Mouse (Mus musculus): ENCODE measurements at regions not wholly inside any gene's neighbourhood (a gene's known extent, or its start where the extent isn't known, plus 50 kb on each side); places are given as distances from the start of the nearest gene placed in this dataset.

DNA sequence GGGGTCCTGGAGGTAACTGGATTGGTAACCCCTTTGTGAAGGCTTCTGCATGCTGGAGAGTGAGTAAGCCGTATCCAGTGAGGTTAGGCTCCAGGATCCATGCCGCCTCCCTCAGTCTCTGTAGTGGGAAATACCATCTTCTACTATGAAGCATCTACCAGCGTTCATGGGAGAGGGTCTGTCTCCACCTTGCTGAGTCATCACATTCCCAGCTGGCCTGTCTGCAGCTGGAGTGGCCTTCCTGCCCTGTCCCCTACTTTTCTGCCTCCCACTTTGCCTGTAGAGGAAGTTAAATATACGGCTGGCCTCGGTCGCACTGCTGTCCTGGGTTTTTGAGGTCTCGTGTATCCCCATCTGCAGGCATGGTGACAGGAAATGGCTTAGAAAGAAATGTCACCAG, 78.0 kb upstream of the Sec14l1 start:
- ATAC-seq (ENCODE audit: low FRiP score, low read depth): no peak
- Histone ChIP-seq H3K4me3 (no peak overlapping the region), H3K36me3 (no peaks in the 10 kb centered on the region), H3K27me3 (peaks cover 13% of the 10 kb centered on the region; the same call in 1 of the 2 replicates), H3K4me2 (replicated peaks) (no peak overlapping the region), H3K9me3 (no peaks in the 10 kb centered on the region), H3K27ac (no peak overlapping the region), H3K9ac (no peak overlapping the region), H3K4me1 (peaks cover 16% of the 10 kb centered on the region)
- WGBS: 44% methylated on average over 7 of the region's 7 CpGs

DNA sequence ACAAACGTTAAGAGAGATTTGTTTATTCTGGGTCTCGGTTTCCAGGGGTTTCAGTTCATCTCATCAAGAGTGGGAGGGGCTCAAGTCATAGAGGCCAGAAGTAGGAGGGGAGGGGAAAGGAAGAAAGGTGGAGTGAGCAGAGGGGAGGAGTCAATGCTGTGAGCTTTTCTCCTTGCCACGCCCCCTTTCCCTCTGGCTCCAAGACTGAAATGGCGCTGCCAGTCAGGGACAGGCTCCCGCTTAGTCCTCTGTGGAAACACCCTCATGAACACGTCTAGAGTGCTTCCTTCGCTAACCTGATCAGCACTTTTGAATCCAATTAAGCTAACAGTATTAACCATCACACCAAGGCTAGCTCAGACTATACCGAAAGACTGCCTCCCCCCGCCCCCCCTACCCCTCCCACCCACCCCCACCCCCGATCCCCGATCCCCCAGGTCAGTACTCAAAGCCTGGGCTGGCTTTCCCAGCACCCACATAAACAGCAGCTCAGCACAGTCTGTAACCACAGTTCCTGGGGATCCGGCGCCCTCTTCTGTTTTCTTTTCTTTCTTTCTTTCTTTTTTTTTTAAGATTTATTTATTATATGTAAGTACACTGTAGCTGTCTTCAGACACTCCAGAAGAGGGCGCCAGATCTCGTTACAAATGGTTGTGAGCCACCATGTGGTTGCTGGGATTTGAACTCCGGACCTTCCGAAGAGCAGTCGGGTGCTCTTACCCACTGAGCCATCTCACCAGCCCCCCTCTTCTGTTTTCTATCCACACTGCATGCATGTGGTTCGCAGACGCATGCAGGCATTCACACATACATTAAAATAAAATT, 76.5 kb upstream of the Sec14l1 start:
- Histone ChIP-seq H3K4me2 (replicated peaks) (peak overlapping the region; percentile 14; the same call in 1 of the 2 replicates), H3K9ac (no peak overlapping the region), H3K4me3 (no peak overlapping the region), H3K27ac (no peak overlapping the region), H3K4me1 (peaks cover 20% of the 10 kb centered on the region), H3K9me3 (no peaks in the 10 kb centered on the region), H3K27me3 (peaks cover 13% of the 10 kb centered on the region; the same call in 1 of the 2 replicates), H3K36me3 (no peaks in the 10 kb centered on the region)
- WGBS: 50% methylated on average over 20 of the region's 20 CpGs
- ATAC-seq (ENCODE audit: low FRiP score, low read depth): no peak

DNA sequence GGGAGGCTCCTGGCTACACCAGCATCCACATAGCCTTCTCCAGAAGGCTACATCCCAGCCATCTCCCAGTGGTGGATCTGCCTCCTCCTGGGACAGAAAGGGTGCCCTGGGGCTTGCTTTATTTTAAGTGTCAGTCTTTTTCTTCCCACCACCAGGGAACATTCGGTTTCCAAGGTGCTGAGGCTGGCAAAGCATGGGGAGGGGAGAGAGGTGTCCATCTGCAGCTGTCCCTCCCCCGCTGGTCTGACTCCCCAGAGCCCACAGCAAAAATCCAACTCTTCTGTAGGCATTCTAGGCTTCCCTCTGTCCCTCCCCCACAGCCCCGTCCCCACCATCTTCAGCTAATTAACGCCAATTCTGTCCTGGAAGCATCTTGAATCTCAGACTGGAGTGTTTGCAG, 74.1 kb upstream of the Sec14l1 start:
- H3K4me1 ChIP-seq: peaks cover 16% of the 10 kb centered on the region
- H3K36me3 ChIP-seq: no peaks in the 10 kb centered on the region
- WGBS: 5% methylated on average over 4 of the region's 4 CpGs
- no peak overlapping the region for H3K27ac ChIP-seq
- no peak for ATAC-seq (ENCODE audit: low FRiP score, low read depth)
- H3K27me3 ChIP-seq: peaks cover 13% of the 10 kb centered on the region; the same call in 1 of the 2 replicates
- no peaks in the 10 kb centered on the region for H3K9me3 ChIP-seq
- H3K9ac ChIP-seq: no peak overlapping the region
- no peak overlapping the region for H3K4me2 ChIP-seq (replicated peaks)
- H3K4me3 ChIP-seq: no peak overlapping the region

DNA sequence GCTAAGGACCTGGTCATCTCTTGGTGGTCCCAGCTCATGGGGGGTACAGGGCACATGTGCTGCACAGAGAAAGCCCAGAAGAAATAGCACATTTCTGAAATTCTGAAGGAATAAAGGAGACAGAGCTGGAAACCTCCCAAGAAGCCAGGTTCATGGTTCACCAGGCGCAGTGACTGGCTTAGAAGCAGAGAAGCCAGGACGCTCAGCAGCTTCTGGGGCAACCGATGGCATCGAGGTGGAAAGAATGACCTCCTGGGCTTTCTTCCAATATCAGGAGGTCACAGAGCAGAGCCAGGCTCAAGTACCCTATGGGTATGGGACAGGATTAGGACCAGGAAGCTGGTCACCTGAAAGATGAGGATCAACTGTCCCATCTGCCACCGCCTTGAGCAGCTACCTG, 72.6 kb upstream of the Sec14l1 start:
- Histone ChIP-seq H3K36me3 (no peaks in the 10 kb centered on the region), H3K9ac (no peak overlapping the region), H3K27ac (no peak overlapping the region), H3K9me3 (no peaks in the 10 kb centered on the region), H3K4me2 (replicated peaks) (no peak overlapping the region), H3K4me3 (no peak overlapping the region), H3K4me1 (peaks cover 5% of the 10 kb centered on the region), H3K27me3 (peaks cover 13% of the 10 kb centered on the region; the same call in 1 of the 2 replicates)
- 79% methylated on average over 5 of the region's 5 CpGs for WGBS
- no peak for ATAC-seq (ENCODE audit: low FRiP score, low read depth)

DNA sequence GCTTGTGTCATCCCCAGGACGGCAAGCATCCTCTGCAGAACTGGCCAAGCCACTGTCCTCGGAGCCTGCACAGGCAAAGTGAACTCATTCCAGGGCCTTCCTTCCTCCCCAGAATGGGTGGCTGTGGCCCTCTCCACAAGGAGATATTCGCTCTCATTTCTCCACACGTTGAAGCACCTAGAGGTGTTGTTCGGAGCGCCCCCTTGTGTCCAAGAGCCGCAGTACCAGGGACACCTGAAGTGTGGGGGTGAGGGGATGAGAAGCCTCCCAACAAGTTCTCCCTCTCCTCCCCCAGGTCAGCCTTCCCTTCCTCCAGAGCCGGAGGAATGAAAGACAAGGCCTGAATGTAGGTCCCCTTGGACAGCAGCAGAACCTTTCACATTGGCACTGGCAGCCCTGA, 71.4 kb upstream of the Sec14l1 start:
- H3K27me3 ChIP-seq: peaks cover 13% of the 10 kb centered on the region; the same call in 1 of the 2 replicates
- no peak overlapping the region for H3K27ac ChIP-seq
- H3K9me3 ChIP-seq: no peaks in the 10 kb centered on the region
- H3K36me3 ChIP-seq: no peaks in the 10 kb centered on the region
- no peak for ATAC-seq (ENCODE audit: low FRiP score, low read depth)
- H3K4me3 ChIP-seq: no peak overlapping the region
- WGBS: 2% methylated on average over 8 of the region's 8 CpGs
- H3K4me2 ChIP-seq (replicated peaks): no peak overlapping the region
- peaks cover 10% of the 10 kb centered on the region for H3K4me1 ChIP-seq
- no peak overlapping the region for H3K9ac ChIP-seq

DNA sequence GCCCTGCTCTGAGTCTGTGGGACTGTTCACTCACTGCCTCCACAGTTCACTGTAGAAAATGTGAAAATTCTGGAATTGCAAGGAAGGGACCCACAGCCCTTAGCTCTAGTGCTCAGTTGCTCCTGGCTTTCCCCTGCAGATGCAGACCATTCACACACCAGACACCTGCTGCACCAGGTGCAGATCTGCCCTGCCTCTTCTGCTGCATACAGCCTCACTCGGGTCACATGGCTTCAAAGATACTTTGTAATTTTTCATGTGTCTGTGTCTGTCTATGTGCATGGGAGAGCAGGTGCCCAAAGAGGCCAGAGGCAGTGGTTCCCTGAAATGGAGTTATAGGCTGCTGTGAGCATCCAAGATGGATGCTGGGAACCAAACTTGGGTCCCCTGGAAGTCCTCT, 70.2 kb upstream of the Sec14l1 start:
- WGBS: 74% methylated on average over 1 of the region's 1 CpGs
- Histone ChIP-seq H3K36me3 (no peaks in the 10 kb centered on the region), H3K4me3 (no peak overlapping the region), H3K9ac (no peak overlapping the region), H3K27me3 (peaks cover 7% of the 10 kb centered on the region; the same call in 1 of the 2 replicates), H3K27ac (no peak overlapping the region), H3K4me1 (peaks cover 10% of the 10 kb centered on the region), H3K4me2 (replicated peaks) (no peak overlapping the region), H3K9me3 (peaks cover 3% of the 10 kb centered on the region; the same call in 1 of the 2 replicates)
- ATAC-seq (ENCODE audit: low FRiP score, low read depth): no peak

DNA sequence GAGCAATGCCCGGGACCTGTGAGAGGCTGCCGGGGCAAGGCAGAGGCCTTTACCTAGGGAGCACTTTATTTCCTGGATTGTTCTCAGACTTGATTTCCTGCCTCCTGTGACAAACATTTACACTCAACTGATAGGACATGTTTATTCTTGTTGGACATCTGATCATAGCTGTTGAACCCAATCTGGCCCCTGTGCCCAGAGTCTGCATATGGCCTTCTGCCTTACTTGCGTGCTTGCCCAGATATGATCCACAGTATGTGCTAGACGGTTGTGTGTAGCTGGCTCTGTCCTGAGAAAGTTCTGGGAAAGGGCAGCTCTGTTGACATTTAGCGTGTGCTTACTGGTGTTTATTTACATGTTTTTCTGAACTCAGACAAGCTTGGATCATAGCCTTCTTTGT, 68.3 kb upstream of the Sec14l1 start:
- Histone ChIP-seq H3K4me1 (peaks cover 10% of the 10 kb centered on the region), H3K4me2 (replicated peaks) (no peak overlapping the region), H3K27ac (no peak overlapping the region), H3K9ac (no peak overlapping the region), H3K36me3 (no peaks in the 10 kb centered on the region), H3K9me3 (peaks cover 3% of the 10 kb centered on the region; the same call in 1 of the 2 replicates), H3K27me3 (0 out of 2 replicates have a peak, but pooled peaks cover under 1% of the 10 kb centered on the region), H3K4me3 (no peak overlapping the region)
- WGBS: 87% methylated on average over 5 of the region's 5 CpGs
- no peak for ATAC-seq (ENCODE audit: low FRiP score, low read depth)

DNA sequence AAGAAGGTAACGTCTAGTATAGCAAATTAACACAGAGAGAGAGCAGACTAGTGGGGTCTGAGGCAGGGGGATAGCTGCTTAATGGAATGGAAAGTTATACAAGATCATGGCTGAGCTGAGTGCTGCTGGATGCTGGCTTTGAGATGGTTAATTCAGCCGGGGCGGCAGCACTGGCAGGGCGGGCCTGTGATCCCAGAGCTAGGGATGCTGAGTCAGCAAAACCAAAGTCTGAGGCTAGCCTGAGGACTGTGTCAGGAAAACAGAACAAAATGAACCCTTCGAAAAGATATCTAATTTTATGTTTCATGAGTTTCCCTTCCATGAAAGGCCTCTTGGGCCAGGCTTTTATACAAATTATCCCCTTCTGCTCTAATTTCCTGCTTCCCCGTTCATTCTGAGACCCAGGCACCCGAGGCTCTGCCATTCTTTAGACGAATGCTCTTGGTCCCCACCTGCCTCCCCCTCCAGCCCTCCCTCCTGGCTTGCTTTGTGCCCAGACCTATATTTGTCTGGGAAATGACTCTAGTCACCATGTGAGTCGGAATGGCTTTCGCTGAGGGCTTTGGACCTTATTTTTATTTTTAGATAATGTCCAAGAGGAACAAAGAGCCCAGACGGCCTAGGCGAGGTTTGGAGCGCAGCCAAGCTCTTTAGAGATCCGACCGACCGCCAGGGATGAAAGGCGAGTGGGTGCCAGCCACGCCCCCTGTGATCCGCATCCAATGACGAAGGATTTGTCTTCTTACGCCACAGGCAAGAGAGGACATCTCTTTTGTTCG, 67.6 kb upstream of the Sec14l1 start:
- Histone ChIP-seq H3K36me3 (no peaks in the 10 kb centered on the region), H3K4me2 (replicated peaks) (peak overlapping the region; percentile 34; the same call in 1 of the 2 replicates), H3K9me3 (peaks cover 3% of the 10 kb centered on the region; the same call in 1 of the 2 replicates), H3K27me3 (no peaks in the 10 kb centered on the region), H3K9ac (no peak overlapping the region), H3K27ac (0 out of 2 replicates have a peak overlapping the region, but pooled peaks have one; percentile 6), H3K4me1 (peaks cover 10% of the 10 kb centered on the region), H3K4me3 (no peak overlapping the region)
- 24% methylated on average over 22 of the region's 22 CpGs for WGBS
- no peak for ATAC-seq (ENCODE audit: low FRiP score, low read depth)

DNA sequence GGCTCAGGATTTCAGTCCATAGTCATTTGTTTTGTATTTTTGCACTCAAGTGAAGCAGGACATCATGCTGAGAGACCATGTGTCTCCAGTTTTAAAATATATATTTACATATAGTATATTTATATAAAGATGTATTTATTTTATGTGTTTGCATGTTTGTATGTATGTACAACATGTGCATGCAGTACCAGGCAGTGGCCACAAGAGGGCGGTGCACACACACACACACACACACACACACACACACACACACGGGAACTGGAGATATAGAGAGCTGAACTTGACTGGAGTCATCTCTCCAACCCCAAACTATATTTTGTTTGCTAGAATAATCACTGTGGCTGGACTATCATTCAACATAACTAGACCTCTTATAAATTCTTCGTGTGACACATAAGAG, 66.1 kb upstream of the Sec14l1 start:
- Histone ChIP-seq H3K27me3 (no peaks in the 10 kb centered on the region), H3K9ac (no peak overlapping the region), H3K36me3 (no peaks in the 10 kb centered on the region), H3K27ac (no peak overlapping the region), H3K4me1 (peaks cover 5% of the 10 kb centered on the region; the same call in 1 of the 2 replicates), H3K9me3 (peaks cover 3% of the 10 kb centered on the region; the same call in 1 of the 2 replicates), H3K4me2 (replicated peaks) (no peak overlapping the region), H3K4me3 (no peak overlapping the region)
- 86% methylated on average over 3 of the region's 3 CpGs for WGBS
- ATAC-seq (ENCODE audit: low FRiP score, low read depth): no peak

DNA sequence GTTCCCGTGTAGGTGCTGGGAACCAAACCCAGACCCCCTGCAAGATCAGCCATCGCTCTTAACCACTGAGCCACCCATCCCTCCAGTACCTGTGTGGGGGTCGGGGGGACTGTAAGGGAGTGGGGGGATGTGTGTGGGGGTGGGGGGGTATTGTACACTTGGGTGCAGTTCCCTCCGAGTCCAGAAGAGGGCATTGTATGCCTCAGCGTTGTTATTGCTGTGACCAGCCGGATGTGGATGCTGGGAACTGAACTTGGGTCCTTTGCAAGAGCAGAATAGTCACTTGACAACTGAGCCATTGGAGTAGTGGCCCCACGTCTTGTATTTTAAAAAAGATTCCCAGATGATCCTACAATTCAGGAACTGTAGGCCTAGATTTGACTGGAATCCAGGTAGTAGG, 64.2 kb upstream of the Sec14l1 start:
- Histone ChIP-seq H3K36me3 (no peaks in the 10 kb centered on the region), H3K4me2 (replicated peaks) (no peak overlapping the region), H3K4me1 (peaks cover 5% of the 10 kb centered on the region; the same call in 1 of the 2 replicates), H3K4me3 (no peak overlapping the region), H3K9me3 (peaks cover 3% of the 10 kb centered on the region; the same call in 1 of the 2 replicates), H3K27ac (no peak overlapping the region), H3K27me3 (no peaks in the 10 kb centered on the region), H3K9ac (no peak overlapping the region)
- no peak for ATAC-seq (ENCODE audit: low FRiP score, low read depth)
- 90% methylated on average over 7 of the region's 7 CpGs for WGBS

DNA sequence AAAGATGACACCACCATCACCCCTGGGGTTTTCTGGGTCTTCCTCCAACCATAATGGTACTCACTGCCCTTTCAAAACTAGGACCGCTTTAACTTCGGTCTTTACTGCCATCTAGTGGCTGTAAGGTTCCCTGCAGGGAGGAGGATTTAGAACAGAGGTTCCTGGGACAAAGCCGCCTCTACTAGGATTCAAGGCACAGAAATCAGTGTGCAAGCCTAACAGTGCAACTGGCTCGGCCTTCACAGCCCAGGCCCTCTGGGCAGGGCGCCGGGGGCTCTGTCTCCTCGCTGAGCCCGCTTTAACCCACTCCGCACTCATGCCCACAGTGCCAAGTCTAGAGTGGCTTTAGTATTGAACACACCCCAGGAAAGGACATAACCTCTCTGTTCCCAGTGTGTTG, 58.0 kb upstream of the Sec14l1 start:
- Histone ChIP-seq H3K4me3 (no peak overlapping the region), H3K27ac (no peak overlapping the region), H3K4me2 (replicated peaks) (no peak overlapping the region), H3K9me3 (no peaks in the 10 kb centered on the region), H3K4me1 (peaks cover 9% of the 10 kb centered on the region), H3K36me3 (no peaks in the 10 kb centered on the region), H3K27me3 (0 out of 2 replicates have a peak, but pooled peaks cover 3% of the 10 kb centered on the region), H3K9ac (no peak overlapping the region)
- WGBS: 15% methylated on average over 9 of the region's 9 CpGs
- 0 out of 2 replicates have a peak, but pooled peaks have one; percentile 28 for ATAC-seq (ENCODE audit: low FRiP score, low read depth)

DNA sequence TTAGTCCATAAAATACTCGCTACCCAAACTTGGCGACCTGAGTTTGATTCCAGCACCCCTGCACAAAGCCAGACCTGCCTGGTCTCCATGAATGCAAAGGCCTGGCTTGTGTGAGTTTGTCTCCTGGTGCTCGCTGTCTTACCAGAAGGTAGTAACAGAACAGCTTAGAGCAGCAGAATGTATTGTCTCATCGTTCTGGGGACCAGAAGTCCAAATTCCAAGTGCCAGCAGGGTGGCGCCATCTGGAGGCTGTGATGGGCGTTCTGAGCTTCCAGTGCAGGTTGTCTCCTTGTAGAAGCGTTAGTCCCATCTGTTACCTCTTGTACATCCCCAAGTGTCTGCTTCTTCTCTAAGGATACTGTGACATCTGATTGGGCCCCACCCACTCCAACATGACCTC, 57.5 kb upstream of the Sec14l1 start:
- whole genome bisulfite sequencing: 32% methylated on average over 7 of the region's 7 CpGs
- Histone ChIP-seq H3K27me3 (0 out of 2 replicates have a peak, but pooled peaks cover 3% of the 10 kb centered on the region), H3K27ac (no peak overlapping the region), H3K9ac (no peak overlapping the region), H3K4me1 (peaks cover 9% of the 10 kb centered on the region), H3K9me3 (no peaks in the 10 kb centered on the region), H3K4me2 (replicated peaks) (no peak overlapping the region), H3K36me3 (no peaks in the 10 kb centered on the region), H3K4me3 (no peak overlapping the region)
- no peak for ATAC-seq (ENCODE audit: low FRiP score, low read depth)
